Mouse (Mus musculus) midbrain, embryonic 13.5 days (tissue): ENCODE results near the gene Tab3. TPM values are rescaled to one million over a fixed set of nuclear protein-coding genes. Genes with fewer than 3 reads are reported as not detected.

Source experiments
- ATAC-seq: fragments of 200-750 bp; cut with Nextera tagmentation; 2 replicates; pipeline ENCODE4 v1.8.0; 2017; ENCODE audit warnings: mild to moderate bottlenecking, moderate TSS enrichment, moderate library complexity
- H3K27ac ChIP-seq: fragments of 300-500 bp; sonication (generic); 2 replicates; pipeline ENCODE4 v1.5.1; 2015; ENCODE audit warnings: inconsistent platforms, mild to moderate bottlenecking, moderate library complexity
- H3K27me3 ChIP-seq: fragments of 300-500 bp; sonication (generic); 2 replicates; pipeline ENCODE4 v1.6.1; 2015; ENCODE audit warnings: mild to moderate bottlenecking, inconsistent platforms
- H3K36me3 ChIP-seq: fragments of 300-500 bp; sonication (generic); 2 replicates; pipeline ENCODE4 v1.6.1; 2015; ENCODE audit warnings: mild to moderate bottlenecking, inconsistent platforms
- H3K4me1 ChIP-seq: fragments of 300-500 bp; sonication (generic); replicated peaks from 2 replicates; pipeline ENCODE4 v1.6.1; 2015; ENCODE audit warnings: inconsistent platforms
- H3K4me2 ChIP-seq: fragments of 300-500 bp; sonication (generic); replicated peaks from 2 replicates; pipeline ENCODE4 v1.6.1; 2015; ENCODE audit warnings: moderate library complexity, mild to moderate bottlenecking, inconsistent platforms
- H3K4me3 ChIP-seq: fragments of 300-500 bp; sonication (generic); replicated peaks from 2 replicates; pipeline ENCODE4 v1.5.1; 2015; ENCODE audit warnings: mild to moderate bottlenecking, inconsistent platforms
- H3K9ac ChIP-seq: fragments of 300-500 bp; sonication (generic); replicated peaks from 2 replicates; pipeline ENCODE4 v1.6.1; 2015; ENCODE audit warnings: mild to moderate bottlenecking, inconsistent platforms
- H3K9me3 ChIP-seq: fragments of 300-500 bp; sonication (generic); 2 replicates; pipeline ENCODE4 v1.6.1; 2016; ENCODE audit warnings: mild to moderate bottlenecking, inconsistent platforms
- WGBS: fragments of 180-500 bp; shearing (Covaris S2); methylation state at CpG from one replicate; pipeline ENCODE4 v1.1.7; 2015; 5-methylcytosine and 5-hydroxymethylcytosine counted together
- polyA plus RNA-seq: library from polyadenylated mRNA; unstranded; fragments of >200 nt; fragmentation: Nextera tagmentation; extraction: Ambion mirVana; gene quantifications from 2 replicates; pipeline ENCODE4 v1.2.1, GENCODE M21; 2015

The Tab3 gene
- polyA plus RNA-seq = 6.6 TPM in 2 replicates

GRCm38 (mm10) chrX:85573532-85574181, at the start of gene Tab3:
Tab3 (plus strand) TSS chrX:85574022.
- H3K9ac ChIP-seq = peak within 1 kb of the TSS; percentile 73
- H3K27ac ChIP-seq = peak within 1 kb of the TSS; percentile 67
- peak within 1 kb of the TSS; percentile 57 for H3K4me2 ChIP-seq
- H3K4me3 ChIP-seq = peak within 1 kb of the TSS; percentile 64
- H3K9me3 ChIP-seq = no peaks in the 10 kb centered on the region
- 28% methylated on average over 38 of the region's 64 CpGs for WGBS
- H3K36me3 ChIP-seq = no peaks in the 10 kb centered on the region
- peaks cover 13% of the 10 kb centered on the region for H3K4me1 ChIP-seq
- no peaks in the 10 kb centered on the region; the same call in 1 of the 2 replicates for H3K27me3 ChIP-seq
- peak; percentile 99 for ATAC-seq

DNA sequence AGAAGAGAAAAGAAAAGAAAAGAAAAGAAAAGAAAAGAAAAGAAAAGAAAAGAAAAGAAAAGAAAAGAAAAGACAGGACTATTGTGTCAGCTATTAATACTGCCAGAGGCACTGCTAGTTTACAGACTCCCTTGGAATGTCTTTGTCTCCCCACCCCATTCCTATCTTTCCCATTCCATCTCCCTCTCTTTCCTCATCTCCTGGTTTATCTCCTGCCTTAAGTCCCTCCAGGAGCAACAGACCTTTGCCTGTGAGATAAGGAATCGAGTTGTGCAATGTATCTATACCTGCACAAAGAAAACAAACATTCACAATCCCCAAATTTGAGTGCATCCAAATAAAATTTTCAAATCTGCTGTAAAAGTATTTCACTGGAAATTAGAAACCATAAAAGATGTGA, 48.3 kb upstream of the Tab3 start:
- H3K4me3 ChIP-seq = no peak overlapping the region
- H3K9ac ChIP-seq = no peak overlapping the region
- H3K36me3 ChIP-seq = no peaks in the 10 kb centered on the region
- WGBS = 54% methylated on average over 1 of the region's 1 CpGs
- H3K9me3 ChIP-seq = no peaks in the 10 kb centered on the region
- H3K27me3 ChIP-seq = no peaks in the 10 kb centered on the region
- no peak overlapping the region for H3K27ac ChIP-seq
- ATAC-seq = no peak
- H3K4me2 ChIP-seq = no peak overlapping the region
- no peaks in the 10 kb centered on the region for H3K4me1 ChIP-seq

DNA sequence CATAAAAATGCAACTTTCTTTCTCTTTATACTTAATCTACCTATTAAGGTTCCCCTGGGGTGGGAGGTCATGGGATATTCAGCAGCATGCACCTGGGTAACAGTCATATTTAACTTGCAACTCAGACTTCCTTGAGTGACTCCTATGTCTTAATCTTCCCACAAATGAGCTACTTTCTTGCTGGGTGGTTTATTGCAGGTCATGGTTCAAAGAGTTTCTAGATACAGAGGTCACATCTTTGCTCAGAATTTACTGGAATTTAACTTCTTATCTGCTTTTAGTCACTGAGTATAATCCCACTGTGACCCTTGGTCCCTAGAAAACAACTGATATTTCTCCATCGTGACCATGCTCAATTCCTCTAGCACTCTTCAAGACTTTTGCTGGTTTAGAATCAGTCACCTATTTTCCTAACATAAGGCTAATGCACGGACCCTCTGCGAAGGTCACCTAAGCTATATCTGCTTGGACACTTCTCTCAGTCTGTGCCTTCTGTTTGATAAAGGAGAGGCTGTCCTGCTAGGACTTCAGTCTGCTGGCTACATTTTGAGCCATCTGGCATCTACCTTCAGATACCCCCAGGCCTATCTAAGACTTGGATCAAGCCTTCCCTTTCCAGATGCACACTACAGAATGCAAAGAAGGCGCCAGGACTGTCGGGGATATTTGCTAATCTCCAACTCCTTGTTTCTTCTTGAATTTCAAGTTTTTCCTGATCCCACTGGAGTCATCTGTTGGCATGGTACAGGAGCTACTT, 47.4 kb upstream of the Tab3 start:
- no peak for ATAC-seq
- no peaks in the 10 kb centered on the region for H3K27me3 ChIP-seq
- no peak overlapping the region for H3K4me2 ChIP-seq
- H3K4me1 ChIP-seq = no peaks in the 10 kb centered on the region
- no peaks in the 10 kb centered on the region for H3K36me3 ChIP-seq
- 71% methylated on average over 5 of the region's 5 CpGs for WGBS
- no peak overlapping the region for H3K27ac ChIP-seq
- H3K4me3 ChIP-seq = no peak overlapping the region
- H3K9ac ChIP-seq = no peak overlapping the region
- no peaks in the 10 kb centered on the region for H3K9me3 ChIP-seq

DNA sequence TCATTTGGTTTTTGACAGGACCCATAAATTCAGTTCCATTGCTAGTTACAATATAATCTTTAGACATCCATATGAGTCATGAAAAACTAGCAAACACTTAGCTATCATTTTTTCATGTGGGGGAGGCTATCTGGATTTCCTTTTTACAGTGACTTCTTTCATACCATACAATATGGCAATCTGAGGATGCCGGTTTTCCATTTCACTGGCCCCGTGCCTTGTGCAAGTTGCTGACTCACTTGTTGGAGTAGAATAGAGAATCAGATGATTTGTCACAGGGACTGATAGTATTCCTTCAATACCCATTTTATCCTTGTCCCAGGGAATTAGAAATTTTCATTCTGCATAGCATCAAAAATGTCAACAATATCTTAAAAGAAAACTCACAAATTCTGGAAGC, 14.9 kb upstream of the Tab3 start:
- 91% methylated on average over 2 of the region's 2 CpGs for WGBS
- Histone ChIP-seq H3K9ac (no peak overlapping the region), H3K4me1 (no peaks in the 10 kb centered on the region), H3K4me2 (no peak overlapping the region), H3K36me3 (no peaks in the 10 kb centered on the region), H3K27me3 (no peaks in the 10 kb centered on the region), H3K27ac (no peak overlapping the region), H3K9me3 (no peaks in the 10 kb centered on the region), H3K4me3 (no peak overlapping the region)
- ATAC-seq = no peak

DNA sequence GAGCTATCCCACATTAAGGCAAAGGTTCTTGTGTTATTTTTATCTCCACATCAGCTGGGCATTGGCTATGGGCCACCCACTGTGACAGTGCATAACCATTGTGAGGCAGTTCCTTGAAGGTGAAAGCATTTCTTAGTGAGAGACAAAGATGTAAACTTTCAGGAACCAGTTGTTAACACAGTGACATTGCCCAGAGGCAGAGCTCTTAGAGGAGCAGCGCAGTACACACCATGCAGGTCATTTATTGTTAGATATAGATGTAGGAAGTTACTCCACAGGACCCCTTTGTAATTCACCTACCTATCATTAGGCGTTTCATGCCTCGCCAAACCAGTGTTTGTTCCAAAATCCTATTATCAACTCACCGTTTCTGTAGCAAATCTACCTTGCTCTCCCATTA, 7.6 kb upstream of the Tab3 start:
- H3K36me3 ChIP-seq = no peaks in the 10 kb centered on the region
- H3K9me3 ChIP-seq = no peaks in the 10 kb centered on the region
- no peaks in the 10 kb centered on the region; the same call in 1 of the 2 replicates for H3K27me3 ChIP-seq
- H3K4me3 ChIP-seq = no peak overlapping the region
- 63% methylated on average over 4 of the region's 4 CpGs for WGBS
- H3K9ac ChIP-seq = no peak overlapping the region
- H3K27ac ChIP-seq = no peak overlapping the region
- no peak for ATAC-seq
- H3K4me2 ChIP-seq = no peak overlapping the region
- H3K4me1 ChIP-seq = no peaks in the 10 kb centered on the region

DNA sequence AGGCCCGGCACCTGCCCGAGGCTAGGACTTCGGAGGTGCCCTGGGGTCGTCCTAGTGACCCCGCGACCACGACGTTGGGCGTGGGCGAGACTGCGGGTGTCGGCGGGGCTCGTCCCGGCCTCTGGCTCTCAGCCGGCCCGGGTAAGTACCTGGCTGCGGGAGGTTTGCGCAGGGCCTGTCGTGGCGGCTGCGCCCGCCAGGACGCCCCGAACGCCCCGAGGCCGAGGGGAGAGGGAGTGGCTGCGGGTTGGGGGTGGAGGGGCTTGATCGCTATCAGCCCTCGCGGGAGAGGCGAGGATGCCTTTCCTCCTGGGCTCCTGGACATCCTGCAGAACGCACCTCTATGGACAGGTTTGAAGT, 340 bp downstream of the Tab3 start:
- no peaks in the 10 kb centered on the region for H3K9me3 ChIP-seq
- ATAC-seq = peak; percentile 86

DNA sequence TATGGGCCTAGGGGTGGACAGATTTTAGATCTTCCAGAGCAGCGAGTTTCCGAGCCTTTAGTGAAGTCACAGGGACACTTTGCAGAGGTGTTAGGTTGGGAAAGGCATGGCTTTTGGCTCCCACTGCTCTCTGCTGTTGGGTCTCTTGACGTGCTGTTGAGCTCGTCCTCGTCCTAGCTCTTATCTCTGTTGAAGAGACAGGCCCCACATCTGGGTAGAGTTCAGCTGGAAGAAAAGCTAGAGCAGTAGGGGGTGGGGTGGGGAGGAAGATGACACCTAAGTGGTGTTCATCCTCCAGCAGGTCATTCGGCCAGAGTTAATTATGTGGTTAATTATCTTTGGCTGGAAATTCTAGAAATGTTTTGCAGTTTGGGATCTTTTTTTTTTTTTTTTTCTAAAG, 2.5 kb downstream of the Tab3 start:
- no peak for ATAC-seq
- Histone ChIP-seq H3K9me3 (no peaks in the 10 kb centered on the region), H3K4me2 (no peak overlapping the region), H3K9ac (no peak overlapping the region), H3K27me3 (no peaks in the 10 kb centered on the region), H3K4me3 (no peak overlapping the region), H3K36me3 (no peaks in the 10 kb centered on the region), H3K4me1 (peaks cover 13% of the 10 kb centered on the region), H3K27ac (no peak overlapping the region)
- WGBS = 76% methylated on average over 6 of the region's 6 CpGs

More for the DNA sequence above, 340 bp downstream of the Tab3 start:
- Histone ChIP-seq H3K4me1 (peaks cover 13% of the 10 kb centered on the region), H3K4me2 (peak overlapping the region; percentile 57), H3K9ac (peak overlapping the region; percentile 73), H3K27me3 (no peaks in the 10 kb centered on the region; the same call in 1 of the 2 replicates), H3K4me3 (peak overlapping the region; percentile 64), H3K27ac (peak overlapping the region; percentile 67), H3K36me3 (no peaks in the 10 kb centered on the region)
- WGBS = 30% methylated on average over 20 of the region's 34 CpGs

- Histone ChIP-seq H3K4me3 (no peak overlapping the region), H3K36me3 (no peaks in the 10 kb centered on the region), H3K27ac (no peak overlapping the region), H3K9ac (no peak overlapping the region), H3K4me2 (no peak overlapping the region), H3K9me3 (no peaks in the 10 kb centered on the region), H3K27me3 (no peaks in the 10 kb centered on the region), H3K4me1 (peaks cover 4% of the 10 kb centered on the region; the same call in 1 of the 2 replicates)
- no peak for ATAC-seq
- WGBS = 61% methylated on average over 2 of the region's 2 CpGs
Observed at GRCm38 (mm10) chrX:85580768-85581167, 6.9 kb downstream of the Tab3 start.

GRCm38 (mm10) chrX:85582517-85582916, 8.7 kb downstream of the Tab3 start:
- Histone ChIP-seq H3K4me2 (no peak overlapping the region), H3K36me3 (no peaks in the 10 kb centered on the region), H3K27me3 (no peaks in the 10 kb centered on the region), H3K9ac (no peak overlapping the region), H3K9me3 (no peaks in the 10 kb centered on the region), H3K27ac (no peak overlapping the region), H3K4me1 (no peaks in the 10 kb centered on the region), H3K4me3 (no peak overlapping the region)
- WGBS = 98% methylated on average over 1 of the region's 1 CpGs
- ATAC-seq = no peak

GRCm38 (mm10) chrX:85585575-85585974, 11.8 kb downstream of the Tab3 start:
- no peaks in the 10 kb centered on the region for H3K36me3 ChIP-seq
- H3K27me3 ChIP-seq = no peaks in the 10 kb centered on the region
- no peak overlapping the region for H3K4me2 ChIP-seq
- no peaks in the 10 kb centered on the region for H3K4me1 ChIP-seq
- H3K9ac ChIP-seq = no peak overlapping the region
- no peak overlapping the region for H3K4me3 ChIP-seq
- no peak for ATAC-seq
- no peak overlapping the region for H3K27ac ChIP-seq
- no peaks in the 10 kb centered on the region for H3K9me3 ChIP-seq

- Histone ChIP-seq H3K4me2 (no peak overlapping the region), H3K4me3 (no peak overlapping the region), H3K27ac (no peak overlapping the region), H3K9ac (no peak overlapping the region), H3K27me3 (no peaks in the 10 kb centered on the region), H3K36me3 (peaks cover 13% of the 10 kb centered on the region), H3K4me1 (no peaks in the 10 kb centered on the region), H3K9me3 (no peaks in the 10 kb centered on the region)
- no peak for ATAC-seq
- WGBS = 91% methylated on average over 2 of the region's 2 CpGs
Observed at GRCm38 (mm10) chrX:85614701-85615100, 40.9 kb downstream of the Tab3 start.

DNA sequence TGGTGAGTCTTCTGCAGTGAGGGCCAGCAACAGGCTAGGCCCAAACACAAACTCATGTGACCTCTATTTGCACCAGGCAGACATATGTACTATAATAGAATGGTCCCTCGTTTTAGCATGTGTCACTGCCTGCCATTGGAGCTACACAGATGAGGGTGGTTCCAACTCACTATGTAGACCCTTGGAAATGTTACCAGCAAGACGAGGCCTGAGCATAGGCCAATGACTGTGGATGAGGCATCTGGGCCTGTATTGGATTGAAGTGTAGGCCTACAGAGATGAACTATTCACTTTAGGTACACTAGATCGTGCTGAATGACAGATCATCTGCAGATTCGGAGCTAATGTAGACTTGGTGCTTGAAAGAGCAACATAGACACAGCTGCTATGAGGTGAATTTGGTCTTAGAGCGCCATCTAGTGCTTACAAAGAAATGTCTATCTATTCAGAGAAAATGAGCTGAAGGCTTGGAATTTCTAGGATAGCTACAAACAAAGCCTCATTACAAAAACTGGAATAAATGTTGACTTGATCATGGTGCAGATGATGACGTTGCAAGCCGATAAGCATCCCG, 72.5 kb downstream of the Tab3 start:
- Histone ChIP-seq H3K4me3 (no peak overlapping the region), H3K9me3 (no peaks in the 10 kb centered on the region), H3K4me2 (no peak overlapping the region), H3K27ac (no peak overlapping the region), H3K27me3 (no peaks in the 10 kb centered on the region), H3K9ac (no peak overlapping the region), H3K36me3 (no peaks in the 10 kb centered on the region), H3K4me1 (no peaks in the 10 kb centered on the region)
- peak; percentile 40 for ATAC-seq
- WGBS = 49% methylated on average over 8 of the region's 8 CpGs
